Mouse (Mus musculus) forebrain, postnatal 0 days (tissue): ENCODE results near the gene Casz1. TPM values are rescaled to one million over a fixed set of nuclear protein-coding genes. Genes with fewer than 3 reads are reported as not detected.

ENCODE experiments used
- ATAC-seq: fragments of 200-750 bp; cut with Nextera tagmentation; 2 replicates; pipeline ENCODE4 v1.8.0; 2017; ENCODE audit warnings: mild to moderate bottlenecking, moderate library complexity
- DNase-seq: peaks from one replicate; pipeline ENCODE4 v3.0.0-alpha.2; 2015
- H3K27ac ChIP-seq: fragments of 300-500 bp; sonication (generic); 2 replicates; pipeline ENCODE4 v1.5.1; 2014; ENCODE audit warnings: low read depth, mild to moderate bottlenecking, antibody characterized with exemption, low read length, moderate library complexity, mixed read lengths
- H3K27me3 ChIP-seq: fragments of 300-500 bp; sonication (generic); 2 replicates; pipeline ENCODE4 v1.6.1; 2014; ENCODE audit warnings: mild to moderate bottlenecking, low read length, mixed read lengths; ENCODE audit not compliant: insufficient read depth
- H3K36me3 ChIP-seq: fragments of 300-500 bp; sonication (generic); 2 replicates; pipeline ENCODE4 v1.6.1; 2014; ENCODE audit warnings: mild to moderate bottlenecking, moderate library complexity; ENCODE audit not compliant: insufficient read depth
- H3K4me1 ChIP-seq: fragments of 300-500 bp; sonication (generic); 2 replicates; pipeline ENCODE4 v1.6.1; 2014; ENCODE audit warnings: antibody characterized with exemption; ENCODE audit not compliant: insufficient read depth
- H3K4me2 ChIP-seq: fragments of 300-500 bp; sonication (generic); 2 replicates; pipeline ENCODE4 v1.6.1; 2014; ENCODE audit warnings: low read depth, mild to moderate bottlenecking, moderate library complexity
- H3K4me3 ChIP-seq: fragments of 300-500 bp; sonication (generic); 2 replicates; pipeline ENCODE4 v1.5.1; 2014; ENCODE audit warnings: low read depth, low read length, mixed read lengths
- H3K9ac ChIP-seq: fragments of 300-500 bp; sonication (generic); 2 replicates; pipeline ENCODE4 v1.6.1; 2014; ENCODE audit warnings: mild to moderate bottlenecking
- H3K9me3 ChIP-seq: fragments of 300-500 bp; sonication (generic); 2 replicates; pipeline ENCODE4 v1.6.1; 2016; ENCODE audit warnings: low read length
- CTCF ChIP-seq: sonication (generic); IDR thresholded peaks from 2 replicates; pipeline ENCODE4 v1.5.1; 2016; ENCODE audit warnings: antibody characterized with exemption, control low read depth, low read depth
- WGBS: fragments of 180-500 bp; shearing (Covaris S2); extraction: QIAGEN DNeasy Blood & Tissue Kit; methylation state at CpG from one replicate; pipeline ENCODE4 v1.1.7; 2014; 5-methylcytosine and 5-hydroxymethylcytosine counted together
- polyA plus RNA-seq: library from polyadenylated mRNA; unstranded; fragments of >200 nt; fragmentation: Nextera tagmentation; extraction: Ambion mirVana; gene quantifications from 2 replicates; pipeline ENCODE4 v1.2.1, GENCODE M21; 2015
- total RNA-seq: library from RNA; depleted of rRNA; stranded (reverse); fragments of >200 nt; gene quantifications from 2 replicates; pipeline ENCODE4 v1.2.3, GENCODE M21; 2014

Gene Casz1
- total and polyA plus RNA-seq, 2 experiments from 2014 or later = 1.1 to 3.1 TPM

GRCm38 (mm10) chr4:148984701-148985540, 180.7 kb downstream of the Casz1 start:
- WGBS = 55% methylated on average over 19 of the region's 19 CpGs
- ATAC-seq = peak; percentile 74
- no peaks in the 10 kb centered on the region for H3K36me3 ChIP-seq
- peak; percentile 18; the same call in 1 of the 2 replicates for TF ChIP-seq CTCF
- H3K4me1 ChIP-seq = 0 out of 2 replicates have a peak, but pooled peaks cover 4% of the 10 kb centered on the region
- H3K27ac ChIP-seq = no peak overlapping the region
- no peak overlapping the region for H3K4me3 ChIP-seq
- H3K4me2 ChIP-seq = no peak overlapping the region
- no peak for DNase-seq
- H3K9ac ChIP-seq = no peak overlapping the region
- H3K9me3 ChIP-seq = no peaks in the 10 kb centered on the region
- no peaks in the 10 kb centered on the region for H3K27me3 ChIP-seq

- DNase-seq (no peak), ATAC-seq (peak; percentile 45; the same call in 1 of the 2 replicates)
- no peak overlapping the region for H3K4me2 ChIP-seq
- H3K36me3 ChIP-seq = no peaks in the 10 kb centered on the region
- no peaks in the 10 kb centered on the region for H3K27me3 ChIP-seq
- WGBS = 61% methylated on average over 24 of the region's 24 CpGs
- TF ChIP-seq CTCF = no peak
- 0 out of 2 replicates have a peak, but pooled peaks cover 4% of the 10 kb centered on the region for H3K4me1 ChIP-seq
- no peak overlapping the region for H3K27ac ChIP-seq
- no peak overlapping the region for H3K9ac ChIP-seq
- no peaks in the 10 kb centered on the region for H3K9me3 ChIP-seq
- H3K4me3 ChIP-seq = no peak overlapping the region
These were observed 181.6 kb downstream of the Casz1 start for GRCm38 (mm10) chr4:148985541-148986476.

- DNase-seq = no peak
- Histone ChIP-seq H3K27ac (no peak overlapping the region), H3K27me3 (no peaks in the 10 kb centered on the region), H3K4me2 (no peak overlapping the region), H3K9me3 (no peaks in the 10 kb centered on the region), H3K4me3 (no peak overlapping the region), H3K9ac (no peak overlapping the region), H3K36me3 (no peaks in the 10 kb centered on the region), H3K4me1 (0 out of 2 replicates have a peak, but pooled peaks cover 4% of the 10 kb centered on the region)
- ATAC-seq = no peak
- WGBS = 39% methylated on average over 2 of the region's 2 CpGs
- no peak for TF ChIP-seq CTCF
These were observed 185.8 kb downstream of the Casz1 start for GRCm38 (mm10) chr4:148990038-148990437.

- H3K9me3 ChIP-seq = no peaks in the 10 kb centered on the region
- H3K4me2 ChIP-seq = no peak overlapping the region
- no peaks in the 10 kb centered on the region for H3K36me3 ChIP-seq
- H3K4me3 ChIP-seq = no peak overlapping the region
- no peak overlapping the region for H3K9ac ChIP-seq
- no peaks in the 10 kb centered on the region for H3K27me3 ChIP-seq
- no peaks in the 10 kb centered on the region for H3K4me1 ChIP-seq
- ATAC-seq = no peak
- no peak for TF ChIP-seq CTCF
- no peak for DNase-seq
- WGBS = 56% methylated on average over 5 of the region's 5 CpGs
- H3K27ac ChIP-seq = no peak overlapping the region
These were observed 189.7 kb downstream of the Casz1 start for GRCm38 (mm10) chr4:148993948-148994347.

GRCm38 (mm10) chr4:149000746-149001145, 196.5 kb downstream of the Casz1 start:
- no peak for DNase-seq
- ATAC-seq = no peak
- Histone ChIP-seq H3K4me2 (no peak overlapping the region), H3K9ac (no peak overlapping the region), H3K4me3 (no peak overlapping the region), H3K27ac (no peak overlapping the region), H3K27me3 (no peaks in the 10 kb centered on the region), H3K9me3 (no peaks in the 10 kb centered on the region), H3K4me1 (no peaks in the 10 kb centered on the region), H3K36me3 (no peaks in the 10 kb centered on the region)
- WGBS = 93% methylated on average over 6 of the region's 6 CpGs
- TF ChIP-seq CTCF = no peak

GRCm38 (mm10) chr4:149001515-149001914, 197.3 kb downstream of the Casz1 start:
- no peak overlapping the region for H3K27ac ChIP-seq
- no peaks in the 10 kb centered on the region for H3K9me3 ChIP-seq
- H3K9ac ChIP-seq = no peak overlapping the region
- H3K36me3 ChIP-seq = no peaks in the 10 kb centered on the region
- H3K4me1 ChIP-seq = no peaks in the 10 kb centered on the region
- TF ChIP-seq CTCF = no peak
- no peak overlapping the region for H3K4me3 ChIP-seq
- no peak overlapping the region for H3K4me2 ChIP-seq
- no peaks in the 10 kb centered on the region for H3K27me3 ChIP-seq
- no peak for DNase-seq
- no peak for ATAC-seq
- WGBS = 92% methylated on average over 5 of the region's 5 CpGs
